Mouse (Mus musculus) neural tube, embryonic 13.5 days (tissue): ENCODE measurements at regions not wholly inside any gene's neighbourhood (a gene's known extent, or its start where the extent isn't known, plus 50 kb on each side); places are given as distances from the start of the nearest gene placed in this dataset.

Experiments used
- ATAC-seq: fragments of 200-750 bp; cut with Nextera tagmentation; 2 replicates; pipeline ENCODE4 v1.8.0; 2017; ENCODE audit warnings: low read depth, mild to moderate bottlenecking, moderate TSS enrichment, moderate library complexity
- H3K27ac ChIP-seq: fragments of 300-500 bp; sonication (generic); replicated peaks from 2 replicates; pipeline ENCODE4 v1.5.1; 2015; ENCODE audit warnings: moderate library complexity, mild to moderate bottlenecking, inconsistent platforms
- H3K27me3 ChIP-seq: fragments of 300-500 bp; sonication (generic); 2 replicates; pipeline ENCODE4 v1.6.1; 2015; ENCODE audit warnings: mild to moderate bottlenecking, inconsistent platforms
- H3K36me3 ChIP-seq: fragments of 300-500 bp; sonication (generic); 2 replicates; pipeline ENCODE4 v1.6.1; 2015; ENCODE audit warnings: mild to moderate bottlenecking, inconsistent platforms
- H3K4me1 ChIP-seq: fragments of 300-500 bp; sonication (generic); replicated peaks from 2 replicates; pipeline ENCODE4 v1.6.1; 2015; ENCODE audit warnings: inconsistent platforms
- H3K4me2 ChIP-seq: fragments of 300-500 bp; sonication (generic); 2 replicates; pipeline ENCODE4 v1.6.1; 2015; ENCODE audit warnings: inconsistent platforms, mild to moderate bottlenecking, moderate library complexity
- H3K4me3 ChIP-seq: fragments of 300-500 bp; sonication (generic); 2 replicates; pipeline ENCODE4 v1.5.1; 2015; ENCODE audit warnings: mild to moderate bottlenecking, inconsistent platforms
- H3K9ac ChIP-seq: fragments of 300-500 bp; sonication (generic); 2 replicates; pipeline ENCODE4 v1.6.1; 2015; ENCODE audit warnings: moderate library complexity, mild to moderate bottlenecking, inconsistent platforms
- H3K9me3 ChIP-seq: fragments of 300-500 bp; sonication (generic); 2 replicates; pipeline ENCODE4 v1.6.1; 2016; ENCODE audit warnings: inconsistent platforms
- WGBS: fragments of 180-500 bp; shearing (Covaris S2); methylation state at CpG from one replicate; pipeline ENCODE4 v1.1.7; 2015; 5-methylcytosine and 5-hydroxymethylcytosine counted together

- Histone ChIP-seq H3K9me3 (no peaks in the 10 kb centered on the region), H3K36me3 (no peaks in the 10 kb centered on the region), H3K9ac (no peak overlapping the region), H3K4me1 (peaks cover 27% of the 10 kb centered on the region), H3K27me3 (peaks cover 5% of the 10 kb centered on the region; the same call in 1 of the 2 replicates), H3K4me2 (no peak overlapping the region), H3K27ac (no peak overlapping the region), H3K4me3 (no peak overlapping the region)
- ATAC-seq, result peak; percentile 36; the same call in 1 of the 2 replicates
- 44% methylated on average over 15 of the region's 15 CpGs for WGBS
These were observed 164.6 kb upstream of the Sox2 start for GRCm38 (mm10) chr3:34485345-34486223.

- Histone ChIP-seq H3K9ac (no peak overlapping the region), H3K4me2 (no peak overlapping the region), H3K4me1 (peaks cover 27% of the 10 kb centered on the region), H3K36me3 (no peaks in the 10 kb centered on the region), H3K27ac (no peak overlapping the region), H3K4me3 (no peak overlapping the region), H3K9me3 (no peaks in the 10 kb centered on the region), H3K27me3 (peaks cover 5% of the 10 kb centered on the region; the same call in 1 of the 2 replicates)
- 65% methylated on average over 3 of the region's 3 CpGs for WGBS
- no peak for ATAC-seq
These were observed 166.3 kb upstream of the Sox2 start for GRCm38 (mm10) chr3:34483934-34484333.

GRCm38 (mm10) chr3:34481821-34482713 is 168.1 kb upstream of the Sox2 start:
- Histone ChIP-seq H3K4me3 (no peak overlapping the region), H3K9ac (no peak overlapping the region), H3K4me1 (peaks cover 27% of the 10 kb centered on the region), H3K27ac (no peak overlapping the region), H3K36me3 (no peaks in the 10 kb centered on the region), H3K9me3 (no peaks in the 10 kb centered on the region), H3K4me2 (no peak overlapping the region), H3K27me3 (0 out of 2 replicates have a peak, but pooled peaks cover 5% of the 10 kb centered on the region)
- ATAC-seq, result no peak
- 35% methylated on average over 16 of the region's 16 CpGs for WGBS

- 0 out of 2 replicates have a peak, but pooled peaks cover 5% of the 10 kb centered on the region for H3K27me3 ChIP-seq
- 0 out of 2 replicates have a peak, but pooled peaks cover 7% of the 10 kb centered on the region for H3K9me3 ChIP-seq
- no peak overlapping the region for H3K9ac ChIP-seq
- no peak overlapping the region for H3K4me2 ChIP-seq
- ATAC-seq, result no peak
- H3K4me1 ChIP-seq, result peaks cover 21% of the 10 kb centered on the region
- no peaks in the 10 kb centered on the region for H3K36me3 ChIP-seq
- H3K4me3 ChIP-seq, result no peak overlapping the region
- 58% methylated on average over 3 of the region's 3 CpGs for WGBS
- H3K27ac ChIP-seq, result no peak overlapping the region
These were observed 168.9 kb upstream of the Sox2 start for GRCm38 (mm10) chr3:34481314-34481713.

- H3K9me3 ChIP-seq, result 0 out of 2 replicates have a peak, but pooled peaks cover 7% of the 10 kb centered on the region
- no peak overlapping the region for H3K27ac ChIP-seq
- no peak for ATAC-seq
- no peak overlapping the region for H3K9ac ChIP-seq
- H3K4me2 ChIP-seq, result no peak overlapping the region
- H3K4me3 ChIP-seq, result no peak overlapping the region
- no peaks in the 10 kb centered on the region for H3K4me1 ChIP-seq
- H3K36me3 ChIP-seq, result no peaks in the 10 kb centered on the region
- no peaks in the 10 kb centered on the region for H3K27me3 ChIP-seq
- 50% methylated on average over 4 of the region's 4 CpGs for WGBS
These were observed 176.1 kb upstream of the Sox2 start for GRCm38 (mm10) chr3:34474126-34474525.

GRCm38 (mm10) chr3:34470721-34471120 is 179.5 kb upstream of the Sox2 start:
- Histone ChIP-seq H3K4me3 (no peak overlapping the region), H3K27me3 (no peaks in the 10 kb centered on the region), H3K4me1 (peaks cover 9% of the 10 kb centered on the region), H3K27ac (no peak overlapping the region), H3K4me2 (no peak overlapping the region), H3K9ac (no peak overlapping the region), H3K9me3 (no peaks in the 10 kb centered on the region), H3K36me3 (no peaks in the 10 kb centered on the region)
- WGBS, result 91% methylated on average over 5 of the region's 5 CpGs
- no peak for ATAC-seq

- WGBS, result 91% methylated on average over 2 of the region's 2 CpGs
These were observed 180.3 kb upstream of the Sox2 start for GRCm38 (mm10) chr3:34469946-34470345.

GRCm38 (mm10) chr3:34466312-34466711 is 183.9 kb upstream of the Sox2 start:
- ATAC-seq, result no peak
- peaks cover 20% of the 10 kb centered on the region for H3K4me1 ChIP-seq
- WGBS, result 66% methylated on average over 4 of the region's 4 CpGs
- no peaks in the 10 kb centered on the region for H3K36me3 ChIP-seq
- no peak overlapping the region for H3K4me3 ChIP-seq
- H3K9ac ChIP-seq, result no peak overlapping the region
- H3K27ac ChIP-seq, result no peak overlapping the region
- no peaks in the 10 kb centered on the region for H3K9me3 ChIP-seq
- no peaks in the 10 kb centered on the region for H3K27me3 ChIP-seq
- no peak overlapping the region for H3K4me2 ChIP-seq

More at GRCm38 (mm10) chr3:34469946-34470345, 180.3 kb upstream of the Sox2 start:
- no peak for ATAC-seq
- Histone ChIP-seq H3K9ac (no peak overlapping the region), H3K9me3 (no peaks in the 10 kb centered on the region), H3K4me2 (no peak overlapping the region), H3K4me3 (no peak overlapping the region), H3K36me3 (no peaks in the 10 kb centered on the region), H3K27me3 (no peaks in the 10 kb centered on the region), H3K27ac (no peak overlapping the region), H3K4me1 (peaks cover 16% of the 10 kb centered on the region)

- H3K4me3 ChIP-seq, result no peak overlapping the region
- WGBS, result 42% methylated on average over 17 of the region's 17 CpGs
- H3K9me3 ChIP-seq, result no peaks in the 10 kb centered on the region
- peaks cover 20% of the 10 kb centered on the region for H3K4me1 ChIP-seq
- ATAC-seq, result peak; percentile 74
- H3K9ac ChIP-seq, result no peak overlapping the region
- 0 out of 2 replicates have a peak overlapping the region, but pooled peaks have one; percentile 14 for H3K4me2 ChIP-seq
- no peaks in the 10 kb centered on the region for H3K27me3 ChIP-seq
- no peak overlapping the region; the same call in 1 of the 2 replicates for H3K27ac ChIP-seq
- no peaks in the 10 kb centered on the region for H3K36me3 ChIP-seq
These were observed 185.0 kb upstream of the Sox2 start for GRCm38 (mm10) chr3:34465040-34465831.

GRCm38 (mm10) chr3:34458766-34459165 is 191.4 kb upstream of the Sox2 start:
- H3K4me2 ChIP-seq, result no peak overlapping the region
- no peak for ATAC-seq
- 78% methylated on average over 6 of the region's 6 CpGs for WGBS
- no peak overlapping the region for H3K4me3 ChIP-seq
- no peaks in the 10 kb centered on the region for H3K36me3 ChIP-seq
- no peaks in the 10 kb centered on the region for H3K9me3 ChIP-seq
- no peak overlapping the region for H3K27ac ChIP-seq
- peaks cover 13% of the 10 kb centered on the region for H3K4me1 ChIP-seq
- no peak overlapping the region for H3K9ac ChIP-seq
- no peaks in the 10 kb centered on the region for H3K27me3 ChIP-seq

- no peaks in the 10 kb centered on the region for H3K27me3 ChIP-seq
- no peak overlapping the region for H3K4me3 ChIP-seq
- no peak overlapping the region for H3K27ac ChIP-seq
- peaks cover 13% of the 10 kb centered on the region for H3K4me1 ChIP-seq
- 85% methylated on average over 1 of the region's 1 CpGs for WGBS
- no peaks in the 10 kb centered on the region for H3K9me3 ChIP-seq
- H3K9ac ChIP-seq, result no peak overlapping the region
- no peak for ATAC-seq
- no peaks in the 10 kb centered on the region for H3K36me3 ChIP-seq
- H3K4me2 ChIP-seq, result no peak overlapping the region
These were observed 192.4 kb upstream of the Sox2 start for GRCm38 (mm10) chr3:34457821-34458220.
